Mouse (Mus musculus) heart, adult 8-10 months (tissue): Measurements from ENCODE around the gene Gm21028. TPM values are rescaled to one million over a fixed set of nuclear protein-coding genes. Genes with fewer than 3 reads are reported as not detected.
"Not testable (repeated sequence)": the region's sequence is repeated elsewhere in the genome, so short reads cannot be mapped to it uniquely, and the experiment has no call there.

ENCODE experiments used
- DNase-seq: peaks from one replicate; pipeline ENCODE4 v3.0.0; 2022; ENCODE audit warnings: low spot score
- microRNA-seq: library from miRNA; unstranded; fragments of <30 nt; microRNA quantifications from one replicate; pipeline ENCODE4 v1.2.0, GENCODE M21; 2022
- total RNA-seq, 4 experiments: library from RNA; stranded (reverse); gene quantifications; 2 replicates each; pipeline ENCODE4 v1.2.4; 2022

Gm21028 gene
- not detected for total RNA-seq

DNA sequence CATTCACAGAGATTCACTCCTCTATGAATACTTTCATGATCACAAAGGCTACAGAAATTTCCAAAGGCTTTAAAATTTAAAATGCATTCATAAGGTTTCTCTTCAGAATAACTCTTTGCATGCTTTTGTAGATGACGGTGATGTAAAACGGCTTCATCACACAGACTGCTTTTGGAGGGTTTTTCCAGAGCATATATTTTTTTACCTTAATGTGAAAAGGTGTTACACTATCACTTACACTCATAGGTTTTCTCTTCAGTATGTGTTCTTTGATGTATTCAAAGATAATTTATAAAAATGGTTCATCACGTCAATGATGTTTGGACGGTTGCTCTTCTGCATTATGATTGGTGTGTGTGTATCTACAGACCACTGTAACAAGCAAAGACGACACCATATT lies at the start of gene Gm21028:
TSS of gene Gm21028 (minus strand) at position 101 of the 400 bp plus-strand sequence.
- DNase-seq, result no peak

DNA sequence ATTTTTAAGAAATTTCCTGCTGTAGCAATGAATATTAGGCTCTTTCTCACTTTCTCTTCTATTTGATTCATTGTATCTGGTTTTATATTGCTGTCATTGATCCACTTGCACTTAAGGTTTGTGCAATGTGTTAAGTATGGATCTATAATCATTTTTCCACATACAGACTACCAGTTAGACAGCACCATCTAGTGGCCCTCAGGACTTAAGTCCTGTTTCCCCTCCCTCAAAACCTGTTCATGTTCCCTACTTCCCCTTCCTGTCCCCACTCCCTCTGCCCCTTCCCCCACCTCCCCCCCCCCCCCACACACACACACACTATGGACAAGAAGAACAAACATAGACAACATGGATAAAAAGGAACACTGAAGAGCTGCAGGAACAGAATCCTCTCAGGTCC lies 17.3 kb upstream of the Gm21028 start:
- not testable (repeated sequence) for DNase-seq

DNA sequence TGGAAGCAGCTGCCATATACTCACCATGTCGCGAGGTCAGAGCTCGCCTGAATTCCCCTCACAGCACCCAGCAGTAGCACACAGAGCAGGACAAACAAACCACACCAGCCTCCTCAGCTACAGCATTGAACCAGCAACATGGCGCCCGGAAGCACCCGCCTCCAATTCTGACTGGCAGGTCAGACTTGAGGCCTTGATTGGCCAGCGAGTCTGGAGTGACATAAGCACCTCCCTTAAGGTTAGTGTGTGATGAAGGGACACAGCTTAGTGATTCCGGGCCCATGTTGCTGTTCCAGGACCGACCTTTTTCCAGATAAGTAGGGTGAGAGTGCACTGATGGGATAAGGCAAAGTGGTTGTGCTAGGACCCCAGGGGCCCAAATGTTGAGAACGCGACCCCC lies 14.0 kb upstream of the Gm21028 start, which contains the start of gene Zfp977:
TSS of gene Zfp977 (minus strand) at position 135 of the 400 bp plus-strand sequence.
- DNase-seq, result not testable (repeated sequence)

DNA sequence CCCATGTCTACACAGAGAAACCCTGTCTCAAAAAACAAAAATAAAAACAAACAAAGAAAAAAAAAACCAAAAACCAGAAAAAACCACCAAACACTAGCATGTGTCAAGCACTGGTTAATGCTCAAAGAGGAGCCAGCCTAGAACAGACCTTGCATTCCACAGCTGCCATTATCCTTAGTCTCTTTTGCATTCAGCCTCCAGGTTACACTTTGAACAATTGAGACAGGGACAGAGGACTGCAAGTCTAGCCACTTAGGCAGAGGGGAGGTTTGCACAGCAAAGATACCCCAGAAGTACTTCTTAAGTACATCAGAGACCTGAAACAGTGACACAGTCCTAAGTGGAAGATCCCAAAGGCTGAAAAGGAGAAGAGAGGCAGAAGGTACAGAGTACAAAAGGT lies 12.9 kb upstream of the Gm21028 start:
- DNase-seq, result not testable (repeated sequence)

DNA sequence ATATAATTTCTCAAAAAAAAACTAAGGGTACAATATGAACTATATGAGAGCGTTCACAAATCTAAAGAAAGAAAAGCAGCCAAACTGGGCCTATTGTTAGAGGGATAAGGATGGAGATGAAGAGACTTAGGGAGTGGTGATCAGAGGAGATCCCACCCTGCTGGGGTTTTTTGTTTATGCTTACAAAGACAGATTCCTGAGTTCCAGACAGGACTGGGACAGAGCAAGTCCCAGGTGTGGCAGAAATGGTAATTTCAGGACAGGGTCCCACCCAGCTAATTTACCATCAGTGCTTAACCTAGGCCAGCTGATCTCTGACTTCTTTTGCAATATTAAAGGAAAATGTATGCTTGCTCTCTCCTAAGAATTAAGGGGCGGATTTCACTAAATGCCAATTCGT lies 26.6 kb downstream of the Gm21028 start:
- DNase-seq, result no peak

Small RNAs within 50 kb of the gene (microRNA-seq; reads per million reads assigned to microRNA genes)
- gene Gm24938, result not detected

Other genes starting within 250 kb of the Gm21028 start
- not detected for gene 4933421I07Rik, start 130.5 kb downstream of the Gm21028 start, total RNA-seq
- 1 to 10 TPM; 4.6 to 6.5 (median 4.9) TPM for gene Zfp141, start 72.8 kb downstream of the Gm21028 start, total RNA-seq
- 1 to 10 TPM in 1 of 4 experiments, under 1 TPM in 3; 0.44 to 1.0 (median 0.79) TPM for gene Zfp977, start 14.0 kb upstream of the Gm21028 start, total RNA-seq
- gene Zfp976, start 64.0 kb upstream of the Gm21028 start, total RNA-seq, result 1 to 10 TPM; 2.3 to 2.9 (median 2.5) TPM
- gene Zfp975, start 114.2 kb upstream of the Gm21028 start, total RNA-seq, result 1 to 10 TPM; 3.5 to 4.4 (median 4.2) TPM
- not detected for gene Gm17067, start 148.4 kb upstream of the Gm21028 start, total RNA-seq
- not detected for gene Vmn2r62, start 214.9 kb upstream of the Gm21028 start, total RNA-seq